Mouse (Mus musculus) gastrocnemius, adult 18-20 months (tissue): ENCODE measurements around the gene Aldh1l1. TPM values are rescaled to one million over a fixed set of nuclear protein-coding genes. Genes with fewer than 3 reads are reported as not detected.

Experiments used
- DNase-seq: peaks from one replicate; pipeline ENCODE4 v3.0.0; 2021; ENCODE audit warnings: low spot score
- long read RNA-seq, 2 experiments: library from polyadenylated mRNA; stranded (forward); transcript quantifications; one replicate each; pipeline ENCODE4 v2.0.0; 2021
- total RNA-seq, 2 experiments: library from RNA; stranded (reverse); gene quantifications; 2 replicates each; pipeline ENCODE4 v1.2.3; 2021

Gene Aldh1l1
- total RNA-seq: 1 to 10 TPM; 3.5 to 4.2 TPM
- long read RNA-seq, experiment 1, partial matches to known transcripts: 2 of 5 reads
- long read RNA-seq, experiment 1, other reads (novel, unspliced or antisense): 1 of 5 reads
- long read RNA-seq, experiment 2, full-length matches to known transcripts: 2 of 3 reads
- long read RNA-seq, experiment 2, partial matches to known transcripts: 1 of 3 reads
- long read RNA-seq, experiment 2, other reads (novel, unspliced or antisense): 0 of 3 reads

DNA sequence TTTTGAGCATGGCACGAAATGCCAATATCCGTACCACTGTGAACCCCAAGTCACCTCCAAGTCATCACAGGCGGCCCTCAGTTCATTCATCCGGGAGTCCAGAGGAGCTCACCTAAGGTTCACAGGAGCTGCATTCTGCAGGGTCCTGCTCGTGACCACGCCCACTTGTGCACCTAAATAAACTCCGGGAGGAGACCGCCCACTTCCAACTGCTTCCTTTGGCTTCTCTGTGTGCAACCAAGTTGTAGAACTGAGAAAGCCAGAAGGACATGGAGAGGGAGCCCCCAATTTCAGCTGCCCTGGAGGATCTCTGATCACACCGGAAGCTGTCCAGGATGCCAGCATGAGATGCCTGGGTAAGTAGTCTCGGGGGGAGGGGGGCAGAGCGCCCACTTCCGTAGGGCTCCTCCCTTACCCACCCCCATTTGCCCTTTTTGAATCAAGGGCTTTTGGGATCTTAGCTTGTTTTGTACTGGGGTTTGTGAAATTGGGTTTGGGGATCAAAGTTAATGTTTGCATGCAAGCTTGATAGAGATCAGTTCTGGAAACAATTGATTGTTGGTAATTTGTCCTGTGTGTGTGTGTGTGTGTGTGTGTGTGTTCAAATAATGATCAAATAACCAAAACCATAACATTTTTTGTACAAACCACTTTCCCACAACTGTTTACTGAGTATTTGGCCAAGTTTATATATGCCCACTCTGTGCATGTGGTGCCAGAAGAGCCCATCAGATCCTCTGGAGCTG is at the start of gene Aldh1l1:
Gene Aldh1l1 (plus strand): TSS at position 252 of the 746 bp plus-strand sequence.
- DNase-seq: no peak

DNA sequence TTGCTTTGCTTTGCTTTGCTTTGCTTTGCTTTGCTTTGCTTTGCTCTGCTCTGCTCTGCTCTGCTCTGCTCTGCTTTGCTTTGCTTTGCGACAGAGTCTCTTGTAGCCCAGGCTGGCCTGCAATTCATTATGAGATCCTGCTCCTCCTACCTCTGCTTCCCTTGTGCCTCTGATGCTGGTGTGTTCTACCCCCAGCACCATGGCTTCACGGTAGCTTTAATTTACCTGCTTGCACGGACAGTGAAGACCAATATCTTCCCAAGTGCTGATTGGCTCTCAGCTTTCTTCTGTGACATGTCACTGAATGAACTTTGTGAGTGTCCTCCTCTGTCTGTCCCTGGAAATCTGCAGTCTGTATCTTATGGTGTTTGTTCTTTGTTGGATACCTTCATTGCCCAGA is 49.2 kb upstream of the Aldh1l1 start:
- no peak for DNase-seq

DNA sequence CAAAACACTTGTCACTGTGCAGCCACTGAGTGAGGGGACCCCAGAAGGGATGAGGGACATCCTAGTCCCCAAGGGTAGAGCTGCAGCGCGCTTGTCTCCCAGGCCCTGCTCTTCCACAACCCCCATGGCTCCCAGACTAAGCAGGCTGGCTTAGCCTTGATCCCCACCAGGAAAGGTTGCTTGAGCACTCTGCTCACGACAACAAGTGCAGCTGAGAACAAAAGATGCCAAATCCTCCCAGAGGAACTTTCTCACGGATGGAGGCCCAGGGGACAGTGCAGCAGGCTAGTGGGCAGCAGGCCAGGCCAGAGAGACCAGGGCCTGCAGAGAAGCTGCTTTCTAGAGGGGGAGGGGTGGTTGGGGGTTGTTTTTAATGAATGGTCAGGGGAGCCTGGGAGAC is 39.3 kb upstream of the Aldh1l1 start:
- DNase-seq: no peak

DNA sequence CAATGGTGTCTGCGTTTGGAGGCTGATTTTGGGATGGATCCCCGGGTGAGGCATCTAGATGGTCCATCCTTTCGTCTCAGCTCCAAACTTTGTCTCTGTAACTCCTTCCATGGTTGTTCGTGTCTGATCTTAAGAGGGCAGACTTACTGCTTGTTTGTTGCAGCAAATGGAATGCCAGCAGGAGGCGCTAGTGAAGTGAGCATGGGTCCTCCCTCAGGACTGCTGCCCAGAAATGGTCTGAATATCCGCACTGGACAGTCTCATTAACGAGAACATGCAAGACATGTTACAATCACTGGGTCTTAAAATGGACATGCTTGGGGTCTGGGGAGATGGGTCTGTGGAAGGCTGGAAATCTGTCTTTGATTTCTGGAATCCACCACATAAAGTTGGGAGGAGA is 36.0 kb upstream of the Aldh1l1 start:
- DNase-seq: peak; percentile 96

DNA sequence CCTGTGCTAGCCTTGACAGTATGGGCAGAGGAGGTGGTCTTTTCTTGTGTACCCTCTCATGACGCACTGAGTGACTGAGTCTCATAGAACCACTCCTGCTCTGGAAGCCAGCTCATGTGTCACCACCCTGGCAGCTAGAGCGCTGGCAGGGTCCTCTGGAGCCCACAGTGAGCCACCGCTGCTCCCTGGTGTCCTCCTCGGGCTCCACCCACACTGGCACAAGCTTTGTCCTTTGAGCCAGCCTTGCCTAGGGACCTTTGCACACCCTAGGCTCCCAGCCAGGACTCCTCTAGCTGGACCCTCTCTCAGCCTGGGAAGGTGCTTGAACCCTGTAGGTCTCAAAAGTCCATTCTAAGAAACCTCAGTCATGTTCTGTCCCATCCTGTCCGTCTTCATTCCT is 35.5 kb upstream of the Aldh1l1 start:
- DNase-seq: peak; percentile 87

DNA sequence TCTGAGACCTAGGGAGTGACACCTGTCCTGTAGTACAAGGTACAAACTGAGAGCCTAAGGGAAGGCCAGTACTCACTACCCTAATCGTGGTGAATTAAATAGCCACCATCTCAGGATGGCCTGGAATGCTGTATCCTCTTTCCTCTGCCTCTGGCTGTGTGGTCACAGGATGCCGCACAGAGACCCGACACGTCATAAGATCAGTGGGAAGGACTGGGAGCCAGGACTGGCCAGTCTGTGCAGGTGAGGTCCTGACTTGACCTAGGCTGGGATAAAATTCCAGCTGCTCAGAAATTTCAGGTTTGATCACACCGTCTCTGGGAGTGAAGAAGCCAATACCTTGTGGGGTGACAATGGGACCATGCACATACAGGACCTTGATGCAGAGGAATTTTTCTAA is 34.7 kb upstream of the Aldh1l1 start:
- no peak for DNase-seq

DNA sequence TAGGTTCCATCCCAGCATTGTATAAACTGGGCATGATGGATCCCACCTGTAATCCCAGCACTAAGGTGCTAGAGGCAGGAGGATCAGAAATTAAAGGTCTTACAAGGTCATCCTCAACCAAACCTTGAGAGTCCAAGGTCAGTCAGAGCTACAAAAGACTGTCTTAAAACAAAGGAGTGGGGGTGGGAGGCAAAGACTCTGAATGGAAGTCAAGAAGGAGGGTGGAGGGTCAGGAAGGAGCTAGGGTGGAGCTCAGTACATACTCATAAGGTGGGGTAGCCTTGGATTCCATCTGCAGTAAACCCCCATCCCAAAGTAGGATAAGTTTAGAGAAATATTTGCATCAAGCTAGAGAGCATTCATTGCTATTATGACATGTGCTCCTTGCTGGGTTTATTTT is 33.6 kb upstream of the Aldh1l1 start:
- no peak for DNase-seq

DNA sequence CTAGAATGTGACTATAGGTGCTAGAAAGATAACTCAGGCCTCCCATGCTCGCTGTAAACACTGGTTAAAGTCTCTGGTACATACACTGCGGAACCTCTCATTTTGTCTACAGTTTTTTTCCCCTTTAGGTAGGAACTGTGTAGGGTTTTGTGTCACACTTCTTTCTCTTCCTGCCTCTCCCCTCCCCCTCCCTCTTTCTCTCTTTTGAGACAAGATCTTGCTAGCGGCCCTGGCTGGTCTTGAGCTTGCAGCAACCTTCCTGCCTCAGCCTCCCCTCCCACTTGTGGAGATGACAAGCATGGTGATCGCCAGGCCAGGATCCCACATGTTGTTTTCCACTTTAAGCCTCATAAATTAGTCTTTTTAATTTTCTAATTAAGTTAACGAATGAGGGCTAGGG is 32.5 kb upstream of the Aldh1l1 start:
- DNase-seq: no peak

DNA sequence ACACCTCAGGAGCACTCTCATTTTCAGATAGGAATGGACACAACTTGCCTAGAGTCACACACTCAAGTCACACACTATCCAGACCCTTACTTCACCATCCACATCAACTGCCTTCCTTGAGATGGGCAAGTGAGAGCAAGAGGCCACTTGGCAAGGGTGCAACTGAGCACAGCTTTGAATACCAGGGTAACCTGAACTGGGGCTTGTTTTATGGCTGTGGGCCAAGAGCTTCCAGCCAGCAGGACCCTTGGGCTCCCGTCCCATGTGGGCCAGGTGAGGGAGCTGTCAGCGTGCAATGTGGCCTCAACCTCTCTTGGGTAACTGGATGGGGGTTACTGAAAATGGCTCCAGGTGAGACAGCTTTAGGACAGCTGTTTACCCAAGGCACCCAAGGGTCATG is 28.8 kb upstream of the Aldh1l1 start:
- DNase-seq: no peak

DNA sequence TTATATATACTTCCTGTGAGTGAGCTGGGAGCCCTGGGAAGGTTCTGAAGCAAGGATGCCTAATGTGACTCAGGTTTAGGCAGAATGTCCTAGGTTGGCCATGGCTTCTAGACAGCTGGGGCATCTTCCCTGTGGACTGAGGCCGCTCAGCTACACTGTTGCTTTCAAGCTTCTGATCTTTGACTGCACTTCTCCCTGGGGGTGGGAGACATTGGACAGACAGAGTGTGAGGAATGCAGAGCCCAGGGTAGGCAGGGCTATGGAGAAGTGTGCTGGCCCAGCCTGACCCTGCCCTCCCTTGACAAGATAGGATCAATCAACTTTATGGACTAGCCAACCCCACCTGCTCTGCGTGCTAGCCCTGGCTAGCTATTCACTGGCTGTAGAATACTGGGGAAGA is 25.0 kb upstream of the Aldh1l1 start:
- DNase-seq: no peak

DNA sequence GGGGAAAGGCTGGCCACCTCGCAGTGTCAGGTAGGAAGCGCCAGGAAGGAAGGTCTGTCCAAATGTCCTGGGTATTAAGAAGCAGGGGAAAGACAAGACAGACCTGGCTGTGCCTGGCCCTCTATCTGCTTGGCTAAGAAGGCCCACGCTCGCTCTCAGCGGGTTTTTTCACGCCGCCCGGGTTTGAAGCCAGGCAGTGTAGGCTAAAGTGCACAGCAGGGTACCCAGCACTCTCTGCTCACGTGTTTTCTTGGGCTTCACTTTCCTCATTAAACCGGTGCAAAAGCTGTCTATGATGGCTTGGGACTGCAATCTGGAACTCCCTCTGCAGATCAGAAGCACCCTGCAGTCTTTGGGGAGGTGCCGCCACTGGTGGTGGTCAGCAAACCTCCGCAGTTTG is 24.5 kb upstream of the Aldh1l1 start:
- no peak for DNase-seq

DNA sequence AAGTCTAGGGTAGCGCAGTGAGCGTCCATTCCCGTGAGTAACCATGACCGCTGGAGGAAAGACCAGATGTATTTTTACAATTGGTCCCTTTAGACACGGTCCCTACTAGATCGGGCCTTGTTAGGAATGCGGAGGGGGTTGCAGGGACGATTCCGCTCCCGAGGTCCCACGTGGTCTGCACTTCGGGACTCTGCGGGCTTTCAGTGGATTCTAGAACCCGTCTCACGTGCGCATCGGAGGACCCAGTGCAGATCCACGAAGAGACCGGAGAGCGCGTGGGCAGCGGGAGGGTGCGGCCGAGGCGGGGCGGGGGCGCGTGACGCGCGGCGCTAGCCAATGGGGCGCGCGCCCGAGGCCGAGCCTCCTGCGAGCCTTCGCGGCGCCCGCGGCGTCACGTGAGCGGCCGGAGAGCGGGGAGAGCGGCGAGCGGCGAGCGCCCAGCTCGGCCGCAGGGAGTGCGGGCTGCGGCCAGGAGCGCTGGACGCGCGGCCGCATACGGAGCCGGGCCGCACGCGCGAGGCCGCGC is 24.0 kb upstream of the Aldh1l1 start, which contains the start of gene Klf15:
Gene Klf15 (plus strand): TSS at position 396 of the 526 bp plus-strand sequence.
- DNase-seq: peak; percentile 83

DNA sequence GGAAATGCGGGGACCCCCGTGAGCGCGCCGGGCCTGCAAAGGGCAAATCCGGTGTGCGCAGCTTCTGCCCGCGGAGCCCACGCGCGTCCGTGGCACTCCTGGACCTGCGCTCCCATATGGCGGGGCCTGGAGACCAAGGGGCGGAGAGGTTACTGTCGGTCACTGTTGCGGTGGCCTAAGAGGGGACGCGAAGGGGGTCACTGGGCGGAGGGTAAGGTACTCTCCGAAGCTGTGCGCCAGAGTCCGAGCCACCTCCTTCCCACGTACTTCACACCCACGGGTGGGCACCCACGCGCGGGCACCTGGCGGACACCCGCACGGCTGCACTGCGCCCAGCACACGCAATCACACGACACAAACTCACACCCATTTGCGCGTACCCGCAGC is 23.4 kb upstream of the Aldh1l1 start:
- no peak for DNase-seq

DNA sequence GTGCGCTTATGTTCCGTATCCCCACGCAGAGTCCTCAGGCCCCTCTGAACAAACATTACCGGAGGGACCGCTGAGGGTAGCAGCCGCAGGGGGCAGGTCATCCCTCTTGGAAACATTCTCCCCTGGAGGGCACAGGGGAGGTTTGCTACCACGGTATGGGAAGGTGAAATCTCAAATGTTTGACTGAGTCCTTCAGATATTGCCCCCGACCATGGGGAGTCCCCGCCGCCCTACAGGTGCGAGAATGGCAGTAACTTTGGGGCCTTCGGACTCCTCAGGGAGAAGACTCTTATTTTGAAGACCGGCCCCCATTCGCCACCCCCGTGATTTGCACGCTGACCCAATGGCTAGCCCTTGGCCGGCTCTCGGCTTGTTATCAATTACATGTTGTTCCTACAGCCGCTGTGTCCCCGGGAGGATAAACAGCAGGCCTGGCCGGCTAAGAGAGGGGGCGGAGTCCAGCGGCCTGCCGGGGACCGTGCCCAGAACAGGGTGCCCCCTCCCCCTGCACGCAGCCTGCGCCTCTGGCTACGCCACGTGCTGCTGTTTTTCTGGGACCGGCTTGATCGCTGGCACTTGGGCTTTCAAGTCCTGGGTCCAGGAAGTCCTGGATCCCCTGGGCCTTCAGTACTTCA is 22.9 kb upstream of the Aldh1l1 start:
- DNase-seq: peak; percentile 98

DNA sequence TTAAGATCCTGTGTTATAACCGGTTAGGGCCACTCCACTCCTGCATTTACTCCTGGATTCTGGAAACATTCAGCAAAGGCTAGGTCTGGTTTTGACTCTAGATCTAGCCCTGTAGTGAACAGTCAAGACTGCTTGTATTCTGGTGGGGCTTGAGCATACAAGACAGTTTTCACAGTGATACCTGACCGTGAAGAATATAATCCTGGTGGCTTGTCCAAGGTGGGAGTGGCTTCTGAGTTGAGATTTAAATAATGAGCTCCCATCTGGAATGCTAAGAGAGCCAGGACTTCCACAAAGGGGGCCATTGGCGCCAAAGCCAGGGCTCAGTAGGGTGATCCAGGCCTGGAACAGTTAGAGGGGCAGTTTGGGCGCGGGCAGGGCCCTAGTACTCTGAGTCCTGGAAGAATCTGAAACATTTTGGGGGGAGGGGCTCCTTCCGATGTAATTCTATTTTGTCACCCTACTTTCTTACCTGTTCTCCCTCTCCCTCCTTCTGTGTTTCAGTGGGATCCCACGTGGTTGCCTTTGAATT is 22.3 kb upstream of the Aldh1l1 start:
- DNase-seq: no peak

DNA sequence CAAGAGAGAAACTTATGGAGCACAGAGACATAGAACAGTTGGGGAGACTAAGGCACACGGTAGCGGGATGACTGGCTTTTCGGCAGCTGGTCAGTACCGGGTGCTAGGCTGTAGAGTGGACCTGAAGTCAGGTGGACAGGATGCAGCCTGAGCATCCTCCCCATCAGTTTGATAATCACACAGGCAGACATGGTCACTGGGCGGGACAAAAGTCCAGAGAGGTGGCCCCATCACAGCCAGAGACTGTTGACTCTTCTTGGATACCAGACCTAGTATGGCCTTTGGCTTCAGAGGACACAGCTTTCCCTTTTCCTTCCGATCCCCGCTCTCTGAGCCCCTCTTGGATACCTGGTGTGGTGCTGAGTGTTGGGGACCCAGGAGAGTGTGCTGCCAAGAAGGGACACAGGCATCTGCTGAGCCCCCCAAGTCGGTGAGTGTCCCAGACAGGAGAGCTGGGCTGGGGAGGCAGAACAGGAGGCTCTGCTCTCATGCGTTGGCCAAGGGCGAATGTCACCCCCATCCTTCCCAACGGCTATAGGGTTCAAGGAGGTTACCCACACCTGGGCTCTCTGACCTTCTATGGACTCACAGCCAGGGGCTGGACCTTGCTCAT is 21.1 kb upstream of the Aldh1l1 start:
- no peak for DNase-seq

DNA sequence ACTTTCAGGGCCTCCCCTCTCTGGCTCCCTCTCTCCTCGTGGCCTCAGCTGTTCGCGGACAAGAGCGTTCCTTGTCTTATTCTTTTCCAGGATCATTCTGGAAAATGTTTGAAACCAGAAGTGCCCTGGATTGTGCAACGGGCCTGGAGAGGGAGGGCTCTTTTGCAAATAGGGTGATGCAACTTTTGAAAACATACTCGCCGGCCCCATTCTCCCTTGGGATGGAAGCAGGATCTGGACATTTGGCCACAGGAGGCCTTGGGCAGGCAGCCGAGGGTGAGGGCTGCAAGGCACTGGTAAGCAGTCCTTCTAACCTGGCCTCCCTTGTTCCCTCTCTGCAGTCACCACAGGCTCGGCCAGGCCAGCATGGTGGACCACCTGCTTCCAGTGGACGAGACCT is 20.1 kb upstream of the Aldh1l1 start:
- DNase-seq: peak; percentile 87

DNA sequence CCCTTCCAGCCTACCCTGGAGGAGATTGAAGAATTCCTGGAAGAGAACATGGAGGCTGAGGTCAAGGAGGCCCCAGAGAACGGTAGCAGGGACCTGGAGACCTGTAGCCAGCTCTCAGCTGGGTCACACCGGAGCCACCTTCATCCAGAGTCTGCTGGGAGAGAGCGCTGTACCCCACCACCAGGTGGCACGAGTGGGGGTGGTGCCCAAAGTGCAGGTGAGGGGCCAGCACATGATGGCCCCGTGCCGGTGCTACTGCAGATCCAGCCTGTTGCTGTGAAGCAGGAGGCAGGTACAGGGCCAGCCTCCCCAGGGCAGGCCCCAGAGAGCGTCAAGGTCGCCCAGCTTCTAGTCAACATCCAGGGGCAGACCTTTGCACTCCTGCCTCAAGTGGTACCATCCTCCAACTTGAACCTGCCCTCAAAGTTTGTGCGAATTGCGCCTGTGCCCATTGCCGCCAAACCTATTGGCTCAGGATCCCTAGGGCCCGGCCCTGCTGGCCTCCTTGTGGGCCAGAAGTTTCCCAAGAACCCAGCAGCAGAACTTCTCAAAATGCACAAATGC is 19.3 kb upstream of the Aldh1l1 start:
- DNase-seq: no peak

DNA sequence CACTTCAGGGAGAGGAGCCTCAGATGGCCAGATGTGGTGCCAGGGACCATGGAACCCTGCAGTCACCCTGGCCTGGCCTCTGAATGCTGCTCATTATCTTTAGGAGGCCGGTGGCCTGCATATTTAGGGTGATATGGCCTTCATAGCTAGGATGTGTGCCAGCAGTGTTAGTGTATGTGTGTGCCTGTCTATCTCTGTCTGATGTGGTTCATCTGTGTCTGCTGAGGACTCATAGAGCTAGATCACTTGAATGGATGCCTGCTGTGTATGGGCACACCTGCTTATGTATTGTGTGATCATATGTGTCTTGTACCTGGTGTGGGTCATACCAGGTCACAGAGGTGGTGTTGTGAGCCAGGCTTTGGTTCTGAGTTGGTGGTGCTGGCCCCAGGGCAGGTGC is 18.0 kb upstream of the Aldh1l1 start:
- DNase-seq: no peak

DNA sequence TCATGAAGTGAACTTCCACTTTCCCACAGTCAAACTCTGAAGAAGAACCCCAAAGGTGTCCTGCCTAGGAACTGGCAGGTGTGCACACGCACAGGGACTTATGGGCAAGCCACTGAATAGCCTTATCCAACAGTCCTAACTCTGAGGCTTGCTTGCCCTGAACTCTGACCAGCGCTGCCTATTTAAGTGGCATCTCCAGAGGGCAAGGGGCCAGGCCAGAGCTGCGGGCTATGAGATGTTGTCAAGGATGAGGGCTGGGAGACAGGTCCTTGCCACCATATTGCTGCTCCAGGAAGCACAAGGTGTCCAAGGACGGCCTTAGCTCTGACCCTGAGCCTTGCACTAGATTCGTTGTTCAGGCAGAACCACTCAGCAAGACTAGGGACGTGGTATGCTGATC is 17.2 kb upstream of the Aldh1l1 start:
- no peak for DNase-seq

DNA sequence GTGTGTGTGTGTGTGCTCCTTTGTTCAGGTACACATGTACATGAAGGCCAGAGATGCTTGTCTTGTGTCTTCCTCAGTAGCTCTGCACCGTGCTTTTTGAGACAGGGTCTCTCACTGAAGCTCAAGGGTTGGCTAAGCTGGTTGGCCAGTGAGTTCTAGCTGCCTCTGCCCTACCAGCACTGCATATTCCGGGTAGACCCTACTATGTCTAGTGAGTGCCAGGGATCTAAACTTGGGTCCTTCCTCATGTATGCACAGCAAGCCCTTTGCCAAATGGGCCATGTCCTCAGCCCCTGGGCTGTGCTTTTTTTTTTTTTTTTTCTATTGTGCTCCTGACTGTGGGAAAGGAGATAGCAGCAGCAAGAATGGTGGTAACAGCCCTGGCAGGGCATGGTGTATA is 16.0 kb upstream of the Aldh1l1 start:
- no peak for DNase-seq
